Mouse (Mus musculus) cortical plate, adult 2 months (tissue): ENCODE measurements at regions not wholly inside any gene's neighbourhood (a gene's known extent, or its start where the extent isn't known, plus 50 kb on each side); places are given as distances from the start of the nearest gene placed in this dataset.

ENCODE experiments used
- CTCF ChIP-seq: fragments of 200-500 bp; IDR thresholded peaks from 2 replicates; pipeline ENCODE4 v1.5.1; 2011; ENCODE audit warnings: mild to moderate bottlenecking, control low read depth, low read length; ENCODE audit not compliant: insufficient read depth; ENCODE audit errors: extremely low read depth
- POLR2A ChIP-seq: fragments of 200-500 bp; IDR thresholded peaks from 2 replicates; pipeline ENCODE4 v1.6.1; 2011; ENCODE audit warnings: mild to moderate bottlenecking, low read length, control low read depth; ENCODE audit not compliant: insufficient read depth; ENCODE audit errors: extremely low read depth

- TF ChIP-seq POLR2A: no peak
- TF ChIP-seq CTCF: no peak
Observed at GRCm38 (mm10) chr1:73685734-73686133, 438.5 kb downstream of the Tns1 start.
